Mouse (Mus musculus): ENCODE results near the gene Tpcn1. TPM values are rescaled to one million over a fixed set of nuclear protein-coding genes. Genes with fewer than 3 reads are reported as not detected.

Gene Tpcn1
- total RNA-seq, 2 experiments from 2014 or later = 29.7 to 35.5 TPM

Other genes starting within 250 kb of the Tpcn1 start
- not detected for gene Lhx5, start 157.0 kb downstream of the Tpcn1 start, total RNA-seq (2021)
- gene Sdsl, start 115.9 kb downstream of the Tpcn1 start, total RNA-seq (2021) = 1 to 10 TPM; 6.8 to 9.4 TPM
- gene Sds, start 112.1 kb downstream of the Tpcn1 start, total RNA-seq (2021) = 1 to 10 TPM in 1 of 2 experiments, under 1 TPM in 1; 0.87 to 2.4 TPM
- gene Plbd2, start 85.0 kb downstream of the Tpcn1 start, total RNA-seq (2021) = 10 to 100 TPM; 47.4 to 50.3 TPM
- gene Slc8b1, start 77.5 kb downstream of the Tpcn1 start, total RNA-seq (2021) = 10 to 100 TPM in 1 of 2 experiments, 1 to 10 TPM in 1; 9.5 to 11.3 TPM
- gene Iqcd, start 343 bp upstream of the Tpcn1 start, total RNA-seq (2021) = not detected
- 10 to 100 TPM; 13.4 to 16.3 TPM for gene Rita1, start 23.9 kb upstream of the Tpcn1 start, total RNA-seq (2021)
- 10 to 100 TPM; 19.2 to 23.0 TPM for gene Ddx54, start 24.1 kb upstream of the Tpcn1 start, total RNA-seq (2021)
- not detected for gene Cfap73, start 45.6 kb upstream of the Tpcn1 start, total RNA-seq (2021)
- under 1 TPM in 1 of 2 experiments, not detected in 1; 0.69 TPM for gene Rasal1, start 60.1 kb upstream of the Tpcn1 start, total RNA-seq (2021)
- 1 to 10 TPM in 1 of 2 experiments, under 1 TPM in 1; 0.99 to 2.7 TPM for gene Dtx1, start 123.3 kb upstream of the Tpcn1 start, total RNA-seq (2021)
- 1 to 10 TPM; 1.1 to 1.2 TPM for gene Oas2, start 161.2 kb upstream of the Tpcn1 start, total RNA-seq (2021)
- under 1 TPM in 1 of 2 experiments, not detected in 1; 0.05 TPM for gene Oas3, start 189.0 kb upstream of the Tpcn1 start, total RNA-seq (2021)
- not detected for gene Oas1e, start 206.9 kb upstream of the Tpcn1 start, total RNA-seq (2021)
- under 1 TPM; 0.22 to 0.36 TPM for gene Oas1c, start 223.8 kb upstream of the Tpcn1 start, total RNA-seq (2021)

Data from heart, adult 18-20 months (tissue).